Mouse (Mus musculus) midbrain, embryonic 14.5 days (tissue): ENCODE measurements around the gene Ear1. TPM values are rescaled to one million over a fixed set of nuclear protein-coding genes. Genes with fewer than 3 reads are reported as not detected.
"Not testable (repeated sequence)": the region's sequence is repeated elsewhere in the genome, so short reads cannot be mapped to it uniquely, and the experiment has no call there.

Experiments used
- ATAC-seq: fragments of 200-750 bp; cut with Nextera tagmentation; 2 replicates; pipeline ENCODE4 v1.8.0; 2017; ENCODE audit warnings: moderate number of reproducible peaks, moderate library complexity; ENCODE audit not compliant: low FRiP score, low TSS enrichment
- DNase-seq: peaks from one replicate; pipeline ENCODE4 v3.0.0-alpha.2; 2015
- H3K27ac ChIP-seq: fragments of 300-500 bp; sonication (generic); replicated peaks from 2 replicates; pipeline ENCODE4 v1.5.1; 2014; ENCODE audit warnings: mild to moderate bottlenecking, low read depth, low read length, moderate library complexity
- H3K27me3 ChIP-seq: fragments of 300-500 bp; sonication (generic); 2 replicates; pipeline ENCODE4 v1.6.1; 2014; ENCODE audit warnings: low read length, control low read depth, mixed read lengths; ENCODE audit not compliant: control insufficient read depth, insufficient read depth
- H3K36me3 ChIP-seq: fragments of 300-500 bp; sonication (generic); 2 replicates; pipeline ENCODE4 v1.6.1; 2014; ENCODE audit warnings: low read length, control low read depth; ENCODE audit not compliant: control insufficient read depth, insufficient read depth
- H3K4me1 ChIP-seq: fragments of 300-500 bp; sonication (generic); 2 replicates; pipeline ENCODE4 v1.6.1; 2014; ENCODE audit warnings: mild to moderate bottlenecking, antibody characterized with exemption, low read length, control low read depth; ENCODE audit not compliant: control insufficient read depth, insufficient read depth
- H3K4me2 ChIP-seq: fragments of 300-500 bp; sonication (generic); 2 replicates; pipeline ENCODE4 v1.6.1; 2014; ENCODE audit warnings: mild to moderate bottlenecking, low read length, moderate library complexity
- H3K4me3 ChIP-seq: fragments of 300-500 bp; sonication (generic); replicated peaks from 2 replicates; pipeline ENCODE4 v1.5.1; 2014; ENCODE audit warnings: low read depth, low read length
- H3K9ac ChIP-seq: fragments of 300-500 bp; sonication (generic); replicated peaks from 2 replicates; pipeline ENCODE4 v1.6.1; 2014; ENCODE audit warnings: mild to moderate bottlenecking, low read length, moderate library complexity
- H3K9me3 ChIP-seq: fragments of 300-500 bp; sonication (generic); 2 replicates; pipeline ENCODE4 v1.6.1; 2016; ENCODE audit warnings: low read length, control low read depth, mixed read lengths; ENCODE audit not compliant: control insufficient read depth
- WGBS: fragments of 180-500 bp; shearing (Covaris S2); extraction: QIAGEN DNeasy Blood & Tissue Kit; methylation state at CpG from one replicate; pipeline ENCODE4 v1.1.7; 2014; 5-methylcytosine and 5-hydroxymethylcytosine counted together
- polyA plus RNA-seq: library from polyadenylated mRNA; unstranded; fragments of >200 nt; fragmentation: Nextera tagmentation; extraction: Ambion mirVana; gene quantifications from 2 replicates; pipeline ENCODE4 v1.2.1, GENCODE M21; 2014

Ear1 gene
- polyA plus RNA-seq, 1 experiment from 2014 or later: not detected

DNA sequence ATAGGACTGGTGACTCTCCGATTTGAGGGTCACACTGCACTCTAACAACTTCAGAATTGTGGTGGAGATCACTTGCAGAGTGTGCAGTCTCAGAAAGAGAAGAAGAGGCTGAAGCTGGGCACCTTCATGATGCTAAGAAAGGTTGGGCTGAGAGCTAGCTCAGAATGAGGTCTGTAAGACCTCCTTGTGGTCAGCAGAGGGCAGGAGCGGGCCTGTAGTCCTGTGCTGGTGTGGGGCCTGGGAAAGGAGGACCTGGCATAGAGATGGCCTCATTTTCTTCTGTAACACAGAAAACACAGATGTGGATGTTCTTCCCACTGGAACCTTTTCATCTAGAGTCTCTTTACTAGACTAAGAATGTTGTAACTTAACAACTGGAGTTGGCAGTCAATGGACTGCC is 2.5 kb upstream of the Ear1 start:
- not testable (repeated sequence) for ATAC-seq, H3K4me2 ChIP-seq, H3K4me3 ChIP-seq, DNase-seq, H3K9me3 ChIP-seq, H3K9ac ChIP-seq, H3K36me3 ChIP-seq, H3K27me3 ChIP-seq, H3K4me1 ChIP-seq, H3K27ac ChIP-seq
- WGBS: 45% methylated on average over 1 of the region's 2 CpGs

DNA sequence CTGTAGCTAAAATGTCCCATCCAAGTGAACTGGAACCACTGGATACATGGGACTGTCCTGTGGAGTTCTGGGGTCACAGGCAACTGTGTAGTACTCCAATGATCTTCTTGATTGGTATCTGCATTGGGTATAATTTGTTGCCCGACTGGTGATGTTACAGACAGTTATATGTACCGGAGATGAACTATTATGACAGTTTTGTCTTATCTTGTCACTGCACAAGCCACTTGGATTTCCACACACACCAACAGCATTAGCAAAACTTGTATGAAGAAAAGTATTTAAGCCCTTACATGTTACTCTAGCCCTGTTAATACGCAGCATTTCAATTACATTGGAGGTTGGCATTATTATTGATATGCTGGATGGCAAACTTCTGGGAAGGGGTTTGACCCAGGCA is 455 bp downstream of the Ear1 start:
- H3K36me3 ChIP-seq, H3K4me2 ChIP-seq, H3K27me3 ChIP-seq, H3K4me3 ChIP-seq, DNase-seq, ATAC-seq, H3K9ac ChIP-seq, H3K9me3 ChIP-seq, H3K4me1 ChIP-seq, H3K27ac ChIP-seq: not testable (repeated sequence)
- WGBS: 91% methylated on average over 3 of the region's 3 CpGs

DNA sequence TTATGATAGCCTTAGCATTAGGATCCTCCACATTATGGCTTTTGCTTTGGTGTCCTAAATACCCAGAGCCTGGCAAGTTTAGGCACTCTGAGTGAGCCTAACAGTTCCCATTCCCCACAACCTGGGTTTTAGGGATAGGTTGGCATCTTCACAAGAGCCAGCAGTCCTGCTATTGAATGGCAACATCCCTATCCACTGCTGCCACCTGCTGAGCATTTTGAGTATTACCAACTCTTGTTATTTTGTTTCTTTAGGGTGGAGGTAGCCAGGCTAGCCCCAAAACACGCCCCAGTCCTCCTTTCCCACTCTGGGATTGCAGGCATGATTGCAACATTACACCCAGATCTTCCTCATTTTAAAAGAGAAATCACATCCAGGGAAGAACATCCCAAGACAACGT is 14.8 kb downstream of the Ear1 start:
- DNase-seq (peak; percentile 47), ATAC-seq (0 out of 2 replicates have a peak, but pooled peaks have one; percentile 27)
- H3K27me3 ChIP-seq, H3K36me3 ChIP-seq, H3K27ac ChIP-seq, H3K4me1 ChIP-seq, H3K9me3 ChIP-seq, H3K4me3 ChIP-seq, H3K4me2 ChIP-seq, H3K9ac ChIP-seq: not testable (repeated sequence)
- WGBS: 36% methylated on average over 2 of the region's 2 CpGs

DNA sequence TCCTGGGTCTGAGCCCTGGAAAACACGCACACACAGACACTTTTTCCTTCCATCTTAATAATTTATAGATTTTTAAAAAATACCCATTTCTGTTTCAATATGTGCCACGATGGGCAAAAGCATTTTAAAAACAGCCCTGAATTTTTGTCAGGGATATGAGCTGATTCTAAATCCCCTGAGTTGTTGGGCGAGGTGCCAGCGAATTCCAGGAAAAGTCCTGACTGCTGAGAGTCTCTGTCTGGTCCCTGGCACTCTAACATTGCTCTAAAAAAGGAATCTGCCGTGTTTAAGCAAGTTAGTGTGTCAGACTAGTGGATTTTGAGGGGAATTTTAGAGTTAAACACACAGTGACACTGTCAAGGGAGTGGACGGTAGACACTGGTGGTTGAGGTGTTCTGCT is 15.9 kb downstream of the Ear1 start:
- not testable (repeated sequence) for DNase-seq, H3K9ac ChIP-seq, H3K27me3 ChIP-seq, H3K4me3 ChIP-seq, ATAC-seq, H3K36me3 ChIP-seq, H3K4me2 ChIP-seq, H3K9me3 ChIP-seq, H3K27ac ChIP-seq, H3K4me1 ChIP-seq
- WGBS: 80% methylated on average over 4 of the region's 6 CpGs

DNA sequence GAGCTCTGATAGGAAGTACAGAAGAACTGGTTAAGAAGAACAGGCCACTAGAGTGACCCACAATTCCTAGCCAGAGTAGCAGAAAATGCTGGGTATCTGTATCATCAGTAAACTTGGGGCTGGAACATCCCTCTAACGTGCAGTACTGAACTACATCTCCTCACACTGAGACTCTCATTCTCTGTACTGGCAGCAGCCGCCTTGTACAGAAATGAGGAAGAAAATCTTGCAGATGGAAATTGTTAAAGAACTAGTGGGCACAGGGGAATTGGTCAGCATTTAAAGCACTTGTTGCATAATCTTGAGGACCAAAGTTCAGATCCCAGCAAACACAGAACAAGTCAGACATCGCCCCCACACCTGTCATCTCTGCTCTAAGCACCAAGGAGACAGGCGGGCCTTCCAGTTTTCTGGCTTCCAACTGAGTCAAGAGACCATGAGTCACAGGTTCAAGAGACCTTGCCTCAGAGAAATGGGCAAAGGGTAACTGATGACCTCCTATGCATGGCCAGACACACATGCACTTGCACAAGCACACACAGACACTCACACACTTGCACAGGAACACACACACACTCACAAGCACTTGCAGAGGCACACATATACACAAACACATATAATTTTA is 31.3 kb downstream of the Ear1 start:
- ATAC-seq, H3K9ac ChIP-seq, H3K4me3 ChIP-seq, H3K9me3 ChIP-seq, H3K27ac ChIP-seq, H3K4me2 ChIP-seq, DNase-seq, H3K27me3 ChIP-seq, H3K36me3 ChIP-seq, H3K4me1 ChIP-seq: not testable (repeated sequence)
- WGBS: 83% methylated on average over 4 of the region's 4 CpGs

DNA sequence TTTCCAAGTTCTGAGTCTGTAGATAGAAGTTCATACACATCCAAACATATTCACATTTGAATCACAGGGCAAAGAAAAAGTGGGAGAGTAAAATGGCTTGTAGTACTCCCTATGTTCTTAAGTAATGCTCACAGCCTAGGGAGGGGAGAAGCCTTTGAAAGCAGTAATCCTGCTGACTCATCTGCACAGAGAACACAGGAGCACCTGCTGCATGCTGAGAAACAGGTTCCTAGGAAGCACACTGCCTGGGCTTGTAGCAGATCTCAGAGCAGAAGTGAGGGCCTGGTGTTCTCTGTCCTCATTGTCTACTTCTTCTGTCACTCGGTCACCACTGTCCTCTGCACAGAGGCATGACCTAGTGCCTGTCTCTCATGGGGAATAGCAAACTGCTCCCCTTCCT is 34.3 kb downstream of the Ear1 start:
- not testable (repeated sequence) for H3K4me2 ChIP-seq, H3K4me3 ChIP-seq, H3K9me3 ChIP-seq, H3K27ac ChIP-seq, H3K9ac ChIP-seq, H3K4me1 ChIP-seq, ATAC-seq, H3K36me3 ChIP-seq, DNase-seq, H3K27me3 ChIP-seq
- WGBS: no CpG with 5 or more reads among the region's 1 CpGs

DNA sequence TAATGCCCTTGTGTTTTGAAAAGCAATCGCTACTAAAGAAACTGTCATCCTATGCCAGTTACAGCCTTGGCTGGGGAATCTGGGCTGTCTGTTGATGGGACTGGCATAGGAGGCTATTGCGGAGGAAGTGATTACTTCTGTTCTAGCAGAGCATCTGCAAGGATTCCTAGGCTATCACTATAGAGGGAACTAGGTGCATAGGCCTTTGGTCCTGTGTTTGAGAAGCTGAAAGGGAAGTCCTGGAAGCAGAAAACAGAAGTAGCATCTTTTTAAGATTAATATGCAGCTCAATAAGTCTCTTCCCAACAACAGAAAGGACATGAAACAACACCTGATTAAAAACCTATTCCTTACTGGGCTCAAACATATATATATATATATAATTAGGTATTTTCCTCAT is 40.0 kb downstream of the Ear1 start:
- not testable (repeated sequence) for H3K36me3 ChIP-seq, H3K9ac ChIP-seq, H3K4me1 ChIP-seq, ATAC-seq, H3K4me3 ChIP-seq, H3K4me2 ChIP-seq, H3K9me3 ChIP-seq, H3K27me3 ChIP-seq, H3K27ac ChIP-seq, DNase-seq
- 90% methylated on average over 2 of the region's 2 CpGs for WGBS

DNA sequence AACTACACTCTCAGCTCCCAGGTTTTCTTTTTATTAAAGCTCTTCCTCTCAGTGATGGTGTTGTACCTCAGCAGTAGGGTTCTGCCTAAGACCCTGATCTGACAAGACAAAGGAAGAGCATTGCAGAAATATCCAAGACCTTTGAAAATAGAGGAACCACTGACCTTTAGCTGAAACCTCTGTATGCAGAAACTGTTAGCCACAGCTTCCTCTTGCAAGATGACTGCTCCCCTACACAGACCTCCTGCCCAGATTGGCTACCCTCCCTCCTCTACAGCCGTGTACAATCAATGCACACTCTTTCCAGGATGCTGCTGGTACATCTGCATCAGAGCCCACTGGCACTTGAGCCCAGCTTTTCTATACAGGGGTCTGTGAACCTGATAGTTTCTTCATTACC is 44.9 kb downstream of the Ear1 start:
- H3K4me3 ChIP-seq, H3K9me3 ChIP-seq, DNase-seq, H3K27me3 ChIP-seq, H3K9ac ChIP-seq, H3K4me2 ChIP-seq, H3K4me1 ChIP-seq, H3K36me3 ChIP-seq, ATAC-seq, H3K27ac ChIP-seq: not testable (repeated sequence)
- 52% methylated on average over 1 of the region's 1 CpGs for WGBS

DNA sequence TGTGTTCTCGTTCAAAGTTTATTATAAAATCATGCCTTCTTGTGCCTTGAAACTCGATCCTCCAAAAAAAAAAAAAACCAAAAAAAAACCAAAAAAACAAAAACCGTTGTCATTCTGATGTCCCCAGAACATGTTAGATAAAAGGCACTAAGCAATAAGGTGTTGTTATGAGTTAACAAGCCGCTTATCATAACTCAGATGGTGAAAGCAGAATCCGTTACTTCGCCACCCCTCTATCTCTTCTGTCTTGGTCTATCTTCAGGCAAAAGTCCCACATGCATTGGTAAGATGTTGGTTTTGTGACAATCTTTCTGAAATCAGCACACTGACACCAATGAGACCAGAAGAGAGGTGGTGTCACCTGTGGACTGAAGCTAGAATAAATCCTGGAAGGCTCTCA is 51.1 kb downstream of the Ear1 start:
- ATAC-seq: not testable (repeated sequence)

More for the DNA sequence above, 51.1 kb downstream of the Ear1 start:
- not testable (repeated sequence) for H3K27ac ChIP-seq, H3K9me3 ChIP-seq, H3K4me1 ChIP-seq, DNase-seq, H3K4me2 ChIP-seq, H3K4me3 ChIP-seq, H3K9ac ChIP-seq, H3K27me3 ChIP-seq, H3K36me3 ChIP-seq
- 91% methylated on average over 6 of the region's 6 CpGs for WGBS
